Mouse (Mus musculus) lung, adult 2 months (tissue): ENCODE measurements at regions not wholly inside any gene's neighbourhood (a gene's known extent, or its start where the extent isn't known, plus 50 kb on each side); places are given as distances from the start of the nearest gene placed in this dataset.
"Not testable (repeated sequence)": the region's sequence is repeated elsewhere in the genome, so short reads cannot be mapped to it uniquely, and the experiment has no call there.

Source experiments
- DNase-seq: peaks from one replicate; pipeline ENCODE4 v3.0.0; 2022
- H3K4me1 ChIP-seq: fragments of 200-500 bp; 2 replicates; pipeline ENCODE4 v1.6.1; 2011; ENCODE audit warnings: low read length; ENCODE audit not compliant: control insufficient read depth, insufficient read depth
- H3K4me3 ChIP-seq: fragments of 200-500 bp; replicated peaks from 2 replicates; pipeline ENCODE3; 2011; ENCODE audit warnings: low read depth, mild to moderate bottlenecking, control low read depth, low read length; ENCODE audit errors: extremely low read depth
- CTCF ChIP-seq: fragments of 200-500 bp; IDR thresholded peaks from 2 replicates; pipeline ENCODE4 v1.5.1; 2011; ENCODE audit warnings: mild to moderate bottlenecking, low read length, control low read depth; ENCODE audit not compliant: insufficient read depth
- POLR2A ChIP-seq: fragments of 200-500 bp; IDR thresholded peaks from 2 replicates; pipeline ENCODE4 v1.6.1; 2011; ENCODE audit warnings: low read depth, mild to moderate bottlenecking, control low read depth, low read length, borderline replicate concordance; ENCODE audit errors: extremely low read depth
- WGBS: fragments of 180-500 bp; shearing (Covaris S2); methylation state at CpG from one replicate; pipeline ENCODE4 v1.1.7; 2018; 5-methylcytosine and 5-hydroxymethylcytosine counted together

- Histone ChIP-seq H3K4me3 (no peak overlapping the region), H3K4me1 (no peaks in the 10 kb centered on the region; the same call in none of the 2 replicates)
- no peak for DNase-seq
- WGBS, result 28% methylated on average over 16 of the region's 16 CpGs
- TF ChIP-seq CTCF (no peak), POLR2A (no peak)
These were observed 141.0 kb upstream of the Tmc3 start for GRCm38 (mm10) chr7:83443596-83444278.

- Histone ChIP-seq H3K4me1 (no peaks in the 10 kb centered on the region; the same call in none of the 2 replicates), H3K4me3 (no peak overlapping the region)
- no peak for DNase-seq
- 62% methylated on average over 1 of the region's 1 CpGs for WGBS
- TF ChIP-seq POLR2A (no peak), CTCF (no peak)
These were observed 140.5 kb upstream of the Tmc3 start for GRCm38 (mm10) chr7:83444279-83444615.

GRCm38 (mm10) chr7:83445181-83445926 is 139.4 kb upstream of the Tmc3 start:
- TF ChIP-seq CTCF (no peak), POLR2A (no peak)
- Histone ChIP-seq H3K4me1 (no peaks in the 10 kb centered on the region; the same call in none of the 2 replicates), H3K4me3 (no peak overlapping the region)
- WGBS, result 44% methylated on average over 5 of the region's 5 CpGs
- DNase-seq, result no peak

- TF ChIP-seq CTCF (no peak), POLR2A (no peak)
- WGBS, result 33% methylated on average over 3 of the region's 3 CpGs
- DNase-seq, result no peak
- Histone ChIP-seq H3K4me1 (no peaks in the 10 kb centered on the region), H3K4me3 (no peak overlapping the region)
These were observed 134.4 kb upstream of the Tmc3 start for GRCm38 (mm10) chr7:83450346-83450745.

GRCm38 (mm10) chr7:83452309-83452708 is 132.4 kb upstream of the Tmc3 start:
- H3K4me3 ChIP-seq, result no peak overlapping the region
- H3K4me1 ChIP-seq, result no peaks in the 10 kb centered on the region
- no peak for DNase-seq
- no peak for TF ChIP-seq CTCF
- no peak for TF ChIP-seq POLR2A
- WGBS, result 28% methylated on average over 7 of the region's 7 CpGs

GRCm38 (mm10) chr7:83459520-83459919 is 125.2 kb upstream of the Tmc3 start:
- 69% methylated on average over 3 of the region's 3 CpGs for WGBS
- no peak for TF ChIP-seq CTCF
- Histone ChIP-seq H3K4me3 (no peak overlapping the region), H3K4me1 (no peaks in the 10 kb centered on the region)
- DNase-seq, result no peak

- TF ChIP-seq CTCF, result no peak
- no peak for TF ChIP-seq POLR2A
- DNase-seq, result no peak
- WGBS, result 58% methylated on average over 8 of the region's 8 CpGs
- Histone ChIP-seq H3K4me1 (no peaks in the 10 kb centered on the region), H3K4me3 (no peak overlapping the region)
These were observed 117.7 kb upstream of the Tmc3 start for GRCm38 (mm10) chr7:83467006-83467405.

- 86% methylated on average over 4 of the region's 4 CpGs for WGBS
- H3K4me1 ChIP-seq, DNase-seq, H3K4me3 ChIP-seq: not testable (repeated sequence)
These were observed 114.9 kb upstream of the Tmc3 start for GRCm38 (mm10) chr7:83469856-83470255.

- Histone ChIP-seq H3K4me3 (no peak overlapping the region), H3K4me1 (no peaks in the 10 kb centered on the region)
- TF ChIP-seq CTCF (no peak), POLR2A (no peak)
- no peak for DNase-seq
- 86% methylated on average over 2 of the region's 2 CpGs for WGBS
These were observed 113.6 kb upstream of the Tmc3 start for GRCm38 (mm10) chr7:83471111-83471510.

GRCm38 (mm10) chr7:83474471-83474870 is 110.3 kb upstream of the Tmc3 start:
- WGBS, result 81% methylated on average over 2 of the region's 2 CpGs
- no peak overlapping the region for H3K4me3 ChIP-seq
- no peaks in the 10 kb centered on the region for H3K4me1 ChIP-seq
- TF ChIP-seq CTCF, result no peak
- TF ChIP-seq POLR2A, result no peak
- no peak for DNase-seq
